Mouse (Mus musculus) brain, embryonic 14.5 days (tissue): ENCODE measurements around the gene Prkg2.

Experiments used
- CTCF ChIP-seq: fragments of 200-500 bp; IDR thresholded peaks from 2 replicates; pipeline ENCODE4 v1.5.1; 2012; ENCODE audit warnings: inconsistent platforms, mild to moderate bottlenecking, moderate library complexity, borderline replicate concordance; ENCODE audit not compliant: insufficient read depth, insufficient read length; ENCODE audit errors: extremely low read depth
- POLR2A ChIP-seq: fragments of 200-500 bp; IDR thresholded peaks from 2 replicates; pipeline ENCODE4 v1.6.1; 2012; ENCODE audit warnings: mild to moderate bottlenecking, inconsistent platforms, borderline replicate concordance; ENCODE audit not compliant: poor library complexity, insufficient read depth, insufficient read length, severe bottlenecking; ENCODE audit errors: extremely low read depth

DNA sequence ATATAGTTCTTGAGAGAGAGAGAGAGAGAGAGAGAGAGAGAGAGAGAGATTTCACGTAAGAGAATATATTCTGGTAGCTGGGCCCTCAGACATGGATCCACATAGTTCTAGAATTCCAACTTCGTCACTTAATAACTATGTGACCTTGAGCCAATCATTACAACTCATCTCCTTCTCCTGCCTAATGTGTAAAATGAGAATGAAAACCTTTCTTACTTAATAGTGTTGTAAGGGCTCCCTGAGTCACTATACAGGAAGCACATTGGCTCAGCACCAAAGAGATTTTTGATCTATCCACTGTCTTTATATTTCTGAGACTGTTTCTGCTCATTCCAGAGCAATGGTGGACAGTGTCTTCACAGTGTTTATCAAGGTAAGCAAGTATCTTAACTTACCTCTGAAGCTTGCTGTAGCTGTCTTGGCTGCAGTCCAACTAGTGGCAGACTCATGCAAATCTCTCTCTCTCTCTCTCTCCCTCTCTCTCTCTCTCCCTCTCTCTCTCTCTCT lies 146.6 kb downstream of the Prkg2 start:
- TF ChIP-seq CTCF: no peak
- TF ChIP-seq POLR2A: no peak
